Mouse (Mus musculus) limb, embryonic 11.5 days (tissue): ENCODE data around the gene Evx2. TPM values are rescaled to one million over a fixed set of nuclear protein-coding genes. Genes with fewer than 3 reads are reported as not detected.

ENCODE experiments used
- ATAC-seq: fragments of 200-750 bp; cut with Nextera tagmentation; 2 replicates; pipeline ENCODE4 v1.8.0; 2017; ENCODE audit warnings: low read depth; ENCODE audit not compliant: insufficient number of reproducible peaks, low FRiP score, low TSS enrichment
- DNase-seq: peaks from one replicate; pipeline ENCODE4 v3.0.0-alpha.2; 2015; ENCODE audit warnings: low spot score
- H3K27ac ChIP-seq: fragments of 300-500 bp; sonication (generic); replicated peaks from 2 replicates; pipeline ENCODE4 v1.5.1; 2014; ENCODE audit warnings: low read depth, mild to moderate bottlenecking, low read length
- H3K27me3 ChIP-seq: fragments of 300-500 bp; sonication (generic); 2 replicates; pipeline ENCODE4 v1.6.1; 2014; ENCODE audit warnings: mild to moderate bottlenecking, low read length, mixed read lengths; ENCODE audit not compliant: control insufficient read depth, insufficient read depth
- H3K36me3 ChIP-seq: fragments of 300-500 bp; sonication (generic); 2 replicates; pipeline ENCODE4 v1.6.1; 2014; ENCODE audit warnings: mild to moderate bottlenecking, low read length, moderate library complexity, mixed read lengths; ENCODE audit not compliant: control insufficient read depth, insufficient read depth
- H3K4me1 ChIP-seq: fragments of 300-500 bp; sonication (generic); 2 replicates; pipeline ENCODE4 v1.6.1; 2014; ENCODE audit warnings: low read length, mixed read lengths; ENCODE audit not compliant: control insufficient read depth, insufficient read depth
- H3K4me2 ChIP-seq: fragments of 300-500 bp; sonication (generic); 2 replicates; pipeline ENCODE4 v1.6.1; 2014; ENCODE audit warnings: low read depth, mild to moderate bottlenecking, moderate library complexity; ENCODE audit not compliant: severe bottlenecking
- H3K4me3 ChIP-seq: fragments of 300-500 bp; sonication (generic); 2 replicates; pipeline ENCODE4 v1.5.1; 2014; ENCODE audit warnings: low read depth, low read length
- H3K9ac ChIP-seq: fragments of 300-500 bp; sonication (generic); 2 replicates; pipeline ENCODE4 v1.6.1; 2014; ENCODE audit warnings: mild to moderate bottlenecking, low read length
- H3K9me3 ChIP-seq: fragments of 300-500 bp; sonication (generic); 2 replicates; pipeline ENCODE4 v1.6.1; 2016; ENCODE audit warnings: low read length; ENCODE audit not compliant: control insufficient read depth
- WGBS: fragments of 180-500 bp; shearing (Covaris S2); extraction: QIAGEN DNeasy Blood & Tissue Kit; methylation state at CpG from one replicate; pipeline ENCODE4 v1.1.7; 2014; 5-methylcytosine and 5-hydroxymethylcytosine counted together
- polyA plus RNA-seq: library from polyadenylated mRNA; unstranded; fragments of >200 nt; fragmentation: Nextera tagmentation; extraction: Ambion mirVana; gene quantifications from 2 replicates; pipeline ENCODE4 v1.2.1, GENCODE M21; 2014

Evx2 gene
- polyA plus RNA-seq, 1 experiment from 2014 or later, result 3.8 TPM

GRCm38 (mm10) chr2:74680561-74681398 is 21.4 kb upstream of the Evx2 start:
- DNase-seq (peak; percentile 68), ATAC-seq (no peak)
- Histone ChIP-seq H3K4me3 (peak overlapping the region; percentile 77), H3K27ac (peak overlapping the region; percentile 95), H3K9me3 (no peaks in the 10 kb centered on the region), H3K36me3 (no peaks in the 10 kb centered on the region), H3K9ac (peak overlapping the region; percentile 97), H3K27me3 (peaks cover 16% of the 10 kb centered on the region), H3K4me1 (peaks cover 18% of the 10 kb centered on the region), H3K4me2 (peak overlapping the region; percentile 47)
- WGBS, result 2% methylated on average over 21 of the region's 21 CpGs

- H3K4me2 ChIP-seq, result peak overlapping the region; percentile 47
- DNase-seq (peak; percentile 69), ATAC-seq (no peak)
- no peaks in the 10 kb centered on the region for H3K9me3 ChIP-seq
- H3K36me3 ChIP-seq, result no peaks in the 10 kb centered on the region
- H3K27me3 ChIP-seq, result peaks cover 20% of the 10 kb centered on the region
- peak overlapping the region; percentile 97 for H3K9ac ChIP-seq
- H3K4me3 ChIP-seq, result peak overlapping the region; percentile 77
- peak overlapping the region; percentile 95 for H3K27ac ChIP-seq
- under 1% methylated on average over 23 of the region's 23 CpGs for WGBS
- peaks cover 18% of the 10 kb centered on the region for H3K4me1 ChIP-seq
Measured at GRCm38 (mm10) chr2:74679980-74680379, 20.6 kb upstream of the Evx2 start.

DNA sequence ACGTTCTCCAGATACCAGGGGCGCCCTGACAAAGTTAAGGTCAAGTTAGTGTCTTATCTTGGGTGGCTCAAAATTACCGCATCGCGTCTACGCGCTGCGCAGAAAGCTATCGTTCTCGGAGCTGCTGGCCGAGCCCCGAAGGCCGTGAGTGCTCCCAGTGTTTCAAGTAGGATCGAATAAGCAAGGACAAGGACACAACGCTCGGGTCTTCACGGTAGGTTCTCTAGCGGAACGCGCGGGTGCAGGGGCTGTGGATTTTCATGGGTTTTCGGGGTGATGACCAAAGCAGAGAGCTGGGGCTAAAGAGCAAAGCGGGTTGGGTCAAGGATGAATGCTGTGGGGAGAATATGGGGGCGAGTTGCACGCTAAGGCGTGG is 20.2 kb upstream of the Evx2 start:
- ATAC-seq (no peak), DNase-seq (peak; percentile 77)
- Histone ChIP-seq H3K27ac (peak overlapping the region; percentile 95), H3K4me3 (peak overlapping the region; percentile 77), H3K4me1 (peaks cover 20% of the 10 kb centered on the region), H3K4me2 (peak overlapping the region; percentile 47), H3K9me3 (no peaks in the 10 kb centered on the region), H3K27me3 (peaks cover 22% of the 10 kb centered on the region), H3K9ac (peak overlapping the region; percentile 97), H3K36me3 (no peaks in the 10 kb centered on the region)
- WGBS, result under 1% methylated on average over 26 of the region's 26 CpGs

- Histone ChIP-seq H3K4me2 (peak within 1 kb of the TSS; percentile 47), H3K9me3 (no peaks in the 10 kb centered on the region), H3K4me3 (peak within 1 kb of the TSS; percentile 77), H3K27ac (peak within 1 kb of the TSS; percentile 95), H3K27me3 (peaks cover 26% of the 10 kb centered on the region), H3K9ac (peak within 1 kb of the TSS; percentile 97), H3K36me3 (no peaks in the 10 kb centered on the region), H3K4me1 (peaks cover 23% of the 10 kb centered on the region)
- ATAC-seq (no peak), DNase-seq (peak; percentile 63)
- 1% methylated on average over 15 of the region's 15 CpGs for WGBS
Measured at GRCm38 (mm10) chr2:74678891-74679595, 19.7 kb upstream of the Evx2 start, which contains the start of gene Hoxd11. Gene Hoxd11, plus strand, starts transcription at chr2:74679557.

GRCm38 (mm10) chr2:74677106-74677505 is 17.7 kb upstream of the Evx2 start:
- peak overlapping the region; percentile 90 for H3K9ac ChIP-seq
- H3K4me2 ChIP-seq, result peak overlapping the region; percentile 47
- peak overlapping the region; percentile 52 for H3K4me3 ChIP-seq
- H3K36me3 ChIP-seq, result no peaks in the 10 kb centered on the region
- no peak for ATAC-seq
- peaks cover 24% of the 10 kb centered on the region for H3K4me1 ChIP-seq
- WGBS, result 17% methylated on average over 2 of the region's 2 CpGs
- DNase-seq, result peak; percentile 49
- 0 out of 2 replicates have a peak overlapping the region, but pooled peaks have one; percentile 48 for H3K27ac ChIP-seq
- peaks cover 24% of the 10 kb centered on the region for H3K27me3 ChIP-seq
- no peaks in the 10 kb centered on the region for H3K9me3 ChIP-seq

- DNase-seq, result peak; percentile 52
- WGBS, result 4% methylated on average over 9 of the region's 9 CpGs
- peak overlapping the region; percentile 90 for H3K9ac ChIP-seq
Measured at GRCm38 (mm10) chr2:74676376-74677052, 17.2 kb upstream of the Evx2 start.

DNA sequence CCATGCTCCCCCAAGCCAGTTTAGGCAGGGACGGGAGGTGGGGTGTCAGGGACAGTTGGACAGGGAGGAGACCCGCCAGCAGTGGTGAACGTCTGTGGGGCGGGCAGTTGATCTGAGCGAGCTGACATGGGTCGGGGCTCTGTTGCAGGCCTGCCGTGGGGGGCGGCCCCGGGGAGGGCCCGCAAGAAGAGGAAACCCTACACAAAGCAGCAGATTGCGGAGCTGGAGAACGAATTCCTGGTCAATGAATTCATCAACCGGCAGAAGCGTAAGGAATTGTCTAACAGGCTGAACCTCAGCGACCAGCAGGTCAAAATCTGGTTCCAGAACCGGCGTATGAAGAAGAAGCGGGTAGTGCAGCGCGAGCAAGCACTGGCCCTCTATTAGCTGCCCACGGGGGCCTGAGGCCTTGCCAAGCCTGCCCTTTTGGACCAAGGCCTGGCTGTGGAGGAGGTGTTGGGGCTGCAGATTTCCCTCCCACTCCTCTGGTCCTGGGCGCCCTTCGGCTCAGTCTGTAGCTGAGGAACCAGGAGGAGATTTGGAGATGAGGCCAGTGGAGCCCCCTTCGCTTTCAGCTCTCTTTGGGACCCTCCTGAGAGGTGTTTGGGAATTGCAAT is 16.4 kb upstream of the Evx2 start:
- ATAC-seq (no peak), DNase-seq (peak; percentile 59)
- peak overlapping the region; percentile 90 for H3K9ac ChIP-seq
- no peaks in the 10 kb centered on the region for H3K36me3 ChIP-seq
- H3K27me3 ChIP-seq, result peaks cover 21% of the 10 kb centered on the region
- peak overlapping the region; percentile 90 for H3K27ac ChIP-seq
- peak overlapping the region; percentile 47 for H3K4me2 ChIP-seq
- H3K9me3 ChIP-seq, result no peaks in the 10 kb centered on the region
- peaks cover 23% of the 10 kb centered on the region for H3K4me1 ChIP-seq
- WGBS, result 7% methylated on average over 24 of the region's 24 CpGs
- H3K4me3 ChIP-seq, result peak overlapping the region; percentile 52

More at GRCm38 (mm10) chr2:74676376-74677052, 17.2 kb upstream of the Evx2 start:
- Histone ChIP-seq H3K36me3 (no peaks in the 10 kb centered on the region), H3K27ac (peak overlapping the region; percentile 48; the same call in 1 of the 2 replicates), H3K4me3 (peak overlapping the region; percentile 52), H3K4me1 (peaks cover 23% of the 10 kb centered on the region), H3K27me3 (peaks cover 23% of the 10 kb centered on the region), H3K4me2 (peak overlapping the region; percentile 47), H3K9me3 (no peaks in the 10 kb centered on the region)
- ATAC-seq, result no peak
